Mouse (Mus musculus) MN1 (cell line): ENCODE data around the gene Gp1ba.

Experiments used
- DNase-seq: peaks from one replicate; pipeline ENCODE4 v3.0.0-alpha.2; 2016; ENCODE audit warnings: low spot score

Gp1ba gene

DNA sequence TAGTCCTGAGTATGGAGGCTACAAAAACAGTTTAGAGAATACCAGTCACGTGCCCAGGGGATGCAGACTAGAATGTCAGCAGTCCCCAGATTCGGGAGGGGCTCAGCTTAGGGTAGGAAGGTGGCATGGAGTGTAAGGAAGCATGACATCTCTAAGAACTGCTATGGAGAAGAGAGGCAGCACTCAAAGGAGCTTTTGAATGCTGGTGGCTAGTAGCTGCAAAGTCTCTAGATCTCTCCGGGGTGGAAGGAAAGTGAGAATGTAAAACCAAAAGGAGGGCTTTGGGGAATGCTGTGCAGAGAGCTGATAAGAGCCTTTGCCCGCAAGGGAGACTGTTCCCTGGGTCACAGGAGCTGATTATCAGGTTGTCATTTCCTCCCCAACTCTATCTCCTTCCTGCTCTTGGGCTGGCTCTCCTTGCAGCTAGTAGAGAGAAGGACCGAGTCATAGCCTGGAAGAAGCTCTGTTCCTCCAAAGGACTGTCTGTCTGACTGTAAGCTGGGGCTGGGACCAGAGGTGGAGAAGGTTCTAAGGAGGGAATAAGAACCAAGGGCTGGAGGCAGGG lies at the start of gene Gp1ba:
Gene Gp1ba (plus strand): TSS at position 409 of the 565 bp plus-strand sequence.
- DNase-seq = no peak

DNA sequence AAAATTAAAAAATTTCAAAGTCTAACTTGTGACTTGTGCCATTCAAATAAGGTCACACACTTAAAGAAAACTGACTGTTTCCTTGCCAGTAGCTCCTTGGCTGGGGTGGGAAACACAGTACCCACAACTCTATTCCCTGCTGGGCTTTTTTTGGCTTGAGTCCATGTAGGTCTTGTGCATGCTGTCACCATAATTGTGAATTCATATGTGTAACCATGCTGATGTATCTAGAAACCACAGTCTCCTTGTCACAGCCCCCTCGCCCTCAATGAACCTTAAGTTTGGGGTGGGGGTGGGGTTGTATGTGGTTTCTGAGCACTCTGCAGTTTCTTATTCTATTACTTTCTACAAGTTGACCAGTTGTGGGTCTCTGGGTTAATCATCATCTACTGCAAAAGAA lies 47.2 kb upstream of the Gp1ba start:
- no peak for DNase-seq

DNA sequence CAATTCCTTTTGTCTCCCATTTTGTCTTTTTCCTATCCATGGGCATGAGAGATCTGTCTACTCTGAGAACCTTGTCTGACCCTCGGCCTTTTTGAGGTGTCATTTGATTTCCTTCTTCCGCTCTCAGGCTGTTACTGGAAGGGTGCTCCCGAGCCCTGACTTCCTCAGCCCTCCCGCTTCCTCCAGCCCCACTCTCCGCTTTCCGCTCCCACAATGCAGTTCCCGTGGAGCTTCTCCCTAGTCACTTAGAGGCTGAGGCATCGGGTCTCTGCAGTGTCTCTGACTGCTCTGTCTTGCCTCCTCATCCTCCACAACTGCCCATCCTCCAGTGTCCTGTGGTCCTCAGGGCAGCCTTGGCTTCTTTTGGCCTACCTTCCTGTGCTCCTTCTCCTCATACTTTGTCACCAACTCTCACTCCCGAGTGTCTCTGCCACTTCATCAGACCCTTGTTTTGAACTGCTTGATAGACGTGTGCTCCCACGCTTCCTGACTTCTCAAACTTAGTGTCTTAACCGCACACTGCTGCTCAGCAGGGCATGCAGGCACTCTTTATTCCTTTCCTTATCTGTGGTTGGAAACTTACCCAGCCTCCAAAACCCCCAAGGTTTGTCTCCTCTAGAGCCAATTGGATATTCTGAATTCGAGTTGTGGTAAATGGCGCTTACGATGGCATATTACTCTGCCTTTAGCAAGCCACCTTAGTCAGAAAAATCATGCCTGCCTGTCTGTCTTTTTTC lies 44.5 kb upstream of the Gp1ba start:
- DNase-seq = no peak

DNA sequence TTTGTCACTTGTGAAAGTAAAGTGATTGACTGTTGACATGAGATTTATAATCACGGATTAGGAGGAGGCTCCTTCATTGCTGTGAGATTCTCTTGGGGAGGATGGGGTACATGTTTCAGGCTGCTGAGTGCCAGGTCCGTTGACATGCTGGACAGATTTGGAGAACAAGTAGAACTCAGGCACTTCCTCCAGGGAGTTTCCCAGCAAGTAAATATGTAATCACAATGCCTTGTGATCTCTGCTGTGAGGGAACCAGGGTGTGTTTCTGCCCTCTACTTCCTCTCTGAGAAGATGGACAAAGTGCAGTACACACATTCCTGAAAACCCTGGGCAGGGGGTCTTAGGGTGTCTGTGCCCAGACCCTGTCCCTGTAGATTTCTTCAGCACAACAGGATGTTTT lies 43.3 kb upstream of the Gp1ba start:
- DNase-seq = no peak

DNA sequence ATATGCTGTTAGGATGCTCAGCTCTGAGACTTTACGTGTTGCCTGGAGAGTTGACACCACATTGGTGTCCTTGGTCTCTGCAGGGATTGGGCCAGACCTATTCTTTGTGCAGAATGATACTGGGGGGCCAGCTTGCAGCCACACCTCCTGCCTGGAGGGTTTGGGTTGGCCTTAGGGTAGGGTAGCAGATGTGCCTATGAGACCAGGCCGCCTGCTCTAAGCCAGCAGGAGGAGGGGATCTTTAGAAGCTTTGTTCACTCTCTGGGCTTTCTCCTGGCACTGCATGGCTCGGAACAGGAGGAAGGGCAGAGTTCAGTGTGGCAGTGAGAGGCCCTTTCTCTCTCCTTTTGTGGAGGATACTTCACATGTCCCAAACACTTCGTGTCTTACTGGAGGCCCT lies 42.8 kb upstream of the Gp1ba start:
- DNase-seq = no peak

DNA sequence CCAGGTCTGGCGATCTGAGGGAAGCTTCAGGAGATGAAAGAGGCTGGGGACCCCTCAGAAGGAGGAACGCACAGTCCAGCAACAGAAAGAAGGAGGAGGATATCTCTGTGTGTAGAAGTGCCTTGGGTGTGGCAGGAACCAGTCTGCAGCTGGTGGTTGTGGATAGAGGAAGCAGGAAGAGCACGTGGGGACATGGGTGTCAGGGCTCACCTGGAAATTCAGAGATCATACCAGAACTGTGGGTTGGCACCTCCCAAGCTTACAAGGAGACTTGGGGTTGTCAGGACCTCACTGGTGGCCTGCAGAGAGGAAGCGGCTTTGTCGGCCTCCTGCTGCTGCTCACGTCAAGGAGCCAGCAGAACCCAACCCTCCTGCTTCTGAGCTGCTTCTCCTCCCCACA lies 41.6 kb upstream of the Gp1ba start:
- no peak for DNase-seq

DNA sequence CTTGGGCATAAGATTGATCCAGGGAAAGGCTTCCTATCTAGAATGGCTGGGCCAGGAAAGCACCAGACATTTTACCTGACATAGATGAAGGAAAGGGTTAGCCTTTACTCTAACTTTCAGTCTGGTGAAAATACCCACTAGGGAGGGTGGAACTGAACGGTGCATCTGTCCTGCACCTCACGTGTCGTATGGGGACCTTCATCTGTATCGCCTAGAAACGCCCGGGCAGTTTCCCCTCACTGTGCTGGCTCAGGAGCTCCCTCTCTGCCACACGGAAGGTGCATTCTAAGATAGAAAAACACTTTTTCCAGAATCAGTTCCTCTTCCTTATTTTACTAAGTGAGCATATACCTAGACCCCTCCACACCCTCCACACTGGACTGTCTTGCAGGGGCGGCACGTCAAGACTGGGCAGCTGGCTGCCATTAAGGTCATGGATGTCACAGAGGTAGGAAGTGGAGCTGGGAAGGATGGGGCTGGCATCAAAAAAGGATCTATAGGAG lies 40.4 kb upstream of the Gp1ba start:
- DNase-seq = no peak

DNA sequence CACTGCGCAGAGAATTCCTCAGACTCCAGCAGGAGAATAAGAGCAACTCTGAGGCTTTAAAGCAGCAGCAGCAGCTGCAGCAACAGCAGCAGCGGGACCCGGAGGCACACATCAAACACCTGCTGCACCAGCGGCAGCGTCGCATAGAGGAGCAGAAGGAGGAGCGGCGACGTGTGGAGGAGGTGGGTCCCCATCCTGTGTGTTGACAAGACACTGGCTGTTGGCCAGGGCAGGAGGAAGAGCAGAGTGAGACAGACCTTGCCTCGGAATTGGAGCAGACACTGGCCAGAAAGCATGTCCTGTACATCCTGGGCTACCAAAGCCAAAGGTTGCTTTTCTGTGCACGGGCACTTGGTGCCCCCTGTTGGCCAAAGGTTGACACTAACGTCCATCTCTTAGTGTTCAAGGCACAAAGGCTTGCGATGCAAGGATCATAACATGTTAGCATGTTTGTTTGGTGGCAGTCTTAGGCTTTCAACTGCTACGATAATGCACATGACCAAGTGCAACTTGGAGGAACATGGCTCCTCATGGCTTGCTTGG lies 33.8 kb upstream of the Gp1ba start:
- DNase-seq = peak; percentile 84

DNA sequence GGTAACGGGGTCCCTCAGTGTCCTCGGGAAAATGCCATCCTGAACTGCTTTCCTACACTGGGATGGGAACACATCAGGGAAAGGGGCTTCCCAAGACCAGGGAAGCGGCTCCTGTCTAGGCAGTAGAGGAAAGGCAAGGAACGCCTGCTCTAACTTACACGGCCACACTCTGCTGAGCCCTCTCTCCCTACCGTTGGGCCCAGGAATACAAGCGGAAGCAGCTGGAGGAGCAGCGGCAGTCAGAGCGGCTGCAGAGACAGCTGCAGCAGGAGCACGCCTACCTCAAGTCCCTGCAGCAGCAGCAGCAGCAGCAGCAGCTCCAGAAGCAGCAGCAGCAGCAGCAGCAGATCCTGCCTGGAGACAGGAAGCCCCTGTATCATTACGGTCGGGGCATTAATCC lies 32.2 kb upstream of the Gp1ba start:
- DNase-seq = no peak

DNA sequence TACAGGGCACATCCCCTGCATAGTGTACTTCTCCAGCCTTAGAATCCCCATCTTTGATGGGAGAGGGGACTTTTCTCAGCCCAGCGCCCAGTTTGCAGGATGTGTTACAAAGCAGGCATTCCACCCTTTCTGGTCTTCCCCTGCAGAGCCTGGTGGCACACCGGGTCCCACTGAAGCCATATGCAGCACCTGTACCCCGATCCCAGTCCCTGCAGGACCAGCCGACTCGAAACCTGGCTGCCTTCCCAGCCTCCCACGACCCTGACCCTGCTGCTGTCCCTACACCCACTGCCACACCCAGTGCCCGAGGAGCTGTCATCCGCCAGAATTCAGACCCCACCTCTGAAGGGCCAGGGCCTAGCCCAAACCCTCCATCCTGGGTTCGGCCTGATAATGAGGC lies 31.3 kb upstream of the Gp1ba start:
- no peak for DNase-seq

DNA sequence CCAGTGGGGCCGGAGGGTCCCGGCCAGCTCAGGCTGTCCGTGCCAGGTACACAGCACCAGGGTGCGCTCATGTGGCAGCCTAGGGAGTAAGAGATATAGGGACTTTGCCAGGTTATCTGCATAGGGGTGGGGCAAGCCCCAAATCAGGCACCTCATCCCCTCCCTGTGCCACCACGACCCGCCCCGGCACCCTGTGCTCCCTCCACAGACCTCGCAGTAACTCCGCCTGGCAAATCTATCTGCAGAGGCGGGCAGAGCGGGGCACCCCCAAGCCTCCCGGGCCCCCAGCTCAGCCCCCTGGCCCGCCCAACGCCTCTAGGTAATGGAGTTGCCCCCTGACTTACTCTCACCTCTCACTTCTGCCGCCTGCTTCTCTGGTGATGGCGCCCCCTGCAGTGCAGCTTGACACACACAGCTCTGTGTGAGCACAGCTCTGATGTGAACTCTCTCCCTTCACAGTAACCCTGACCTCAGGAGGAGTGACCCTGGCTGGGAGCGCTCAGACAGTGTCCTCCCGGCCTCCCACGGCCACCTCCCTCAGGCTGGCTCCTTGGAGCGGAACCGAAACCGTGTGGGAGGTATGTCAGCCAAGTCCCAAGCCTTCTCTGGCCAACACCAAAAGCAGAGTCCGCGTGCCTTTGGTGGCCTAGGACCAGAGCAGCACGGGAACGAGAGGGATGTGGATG lies 30.4 kb upstream of the Gp1ba start:
- no peak for DNase-seq

DNA sequence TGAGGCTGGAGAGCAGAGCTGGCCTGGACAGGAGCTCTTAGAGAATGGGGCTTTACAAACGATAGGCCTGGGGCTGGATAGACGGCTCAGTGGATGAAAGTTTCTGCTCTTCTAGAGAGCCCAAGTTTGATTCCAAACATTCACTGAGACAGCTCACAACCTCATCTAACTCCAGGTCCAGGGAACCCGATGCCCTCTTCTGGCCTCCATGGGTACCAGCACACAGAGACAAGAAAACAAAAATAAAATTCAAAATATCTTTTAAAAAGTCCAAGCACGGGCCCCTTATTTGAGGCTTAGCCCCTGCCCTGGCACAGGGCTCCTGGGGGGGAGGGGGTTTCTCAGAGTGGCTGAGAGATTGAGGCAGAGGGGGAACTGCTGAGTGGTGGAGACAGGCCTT lies 28.2 kb upstream of the Gp1ba start:
- no peak for DNase-seq

DNA sequence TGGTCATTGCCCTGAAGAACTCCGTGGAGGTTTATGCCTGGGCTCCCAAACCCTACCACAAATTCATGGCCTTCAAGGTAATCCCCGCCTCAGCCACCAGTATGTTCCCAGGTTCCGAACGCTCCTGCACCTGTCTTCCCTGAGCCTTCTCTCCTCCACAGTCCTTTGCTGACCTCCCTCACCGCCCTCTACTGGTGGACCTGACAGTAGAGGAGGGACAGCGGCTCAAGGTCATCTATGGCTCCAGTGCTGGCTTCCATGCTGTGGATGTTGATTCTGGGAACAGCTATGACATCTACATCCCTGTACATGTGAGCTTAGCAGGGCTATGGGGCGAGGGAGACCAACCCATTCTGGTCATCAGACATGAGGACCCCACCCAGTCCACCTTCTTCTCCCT lies 26.4 kb upstream of the Gp1ba start:
- DNase-seq = no peak

DNA sequence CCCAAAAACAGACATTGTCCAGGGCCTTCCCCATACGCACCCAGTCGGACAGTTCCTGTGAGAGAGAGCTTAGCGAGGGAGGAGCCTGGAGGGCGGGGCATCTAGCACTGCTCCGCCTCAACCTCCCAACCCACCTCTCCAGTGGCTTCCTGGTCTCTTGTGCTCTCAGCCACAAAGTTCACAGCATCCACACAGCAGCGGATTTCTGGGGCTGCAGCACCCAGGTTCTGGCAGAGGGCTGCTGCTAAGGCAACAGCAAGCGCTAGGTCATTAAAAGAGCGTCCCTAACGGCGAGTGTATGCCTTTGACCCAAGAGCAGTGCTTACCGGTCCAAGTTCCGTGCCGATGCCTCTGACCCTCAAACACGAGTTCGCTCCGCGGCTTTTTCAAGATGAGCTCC lies 23.8 kb upstream of the Gp1ba start:
- DNase-seq = no peak

DNA sequence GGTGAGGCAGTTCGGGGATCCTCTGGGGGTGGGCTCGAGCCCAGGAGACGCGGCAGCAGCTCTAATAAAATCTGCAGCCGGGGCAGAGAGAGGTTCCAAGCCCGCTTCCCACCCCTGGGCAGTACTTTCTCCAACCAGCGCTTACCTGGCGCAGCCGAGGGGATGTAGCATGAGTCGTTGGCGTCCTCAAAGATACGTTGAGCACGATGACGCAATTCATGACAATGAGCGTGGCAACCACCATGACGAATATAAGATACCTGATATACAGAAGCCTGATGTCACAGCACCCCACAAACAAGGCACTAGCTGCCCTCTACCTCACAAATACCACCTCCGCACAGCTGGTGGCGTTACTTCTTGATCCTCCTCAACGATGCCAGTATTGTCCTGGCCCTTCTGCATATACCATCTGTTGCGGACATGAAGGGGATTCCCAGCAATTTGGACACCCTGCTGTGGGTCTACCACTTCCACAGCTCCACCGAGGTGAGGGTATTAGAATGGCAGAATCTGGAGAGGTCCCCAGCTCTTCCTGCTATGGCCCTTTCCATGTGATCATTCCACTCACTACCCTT lies 23.3 kb upstream of the Gp1ba start, which contains the start of gene 4930544D05Rik:
Gene 4930544D05Rik (plus strand): TSS at position 333 of the 578 bp plus-strand sequence.
- DNase-seq = no peak

DNA sequence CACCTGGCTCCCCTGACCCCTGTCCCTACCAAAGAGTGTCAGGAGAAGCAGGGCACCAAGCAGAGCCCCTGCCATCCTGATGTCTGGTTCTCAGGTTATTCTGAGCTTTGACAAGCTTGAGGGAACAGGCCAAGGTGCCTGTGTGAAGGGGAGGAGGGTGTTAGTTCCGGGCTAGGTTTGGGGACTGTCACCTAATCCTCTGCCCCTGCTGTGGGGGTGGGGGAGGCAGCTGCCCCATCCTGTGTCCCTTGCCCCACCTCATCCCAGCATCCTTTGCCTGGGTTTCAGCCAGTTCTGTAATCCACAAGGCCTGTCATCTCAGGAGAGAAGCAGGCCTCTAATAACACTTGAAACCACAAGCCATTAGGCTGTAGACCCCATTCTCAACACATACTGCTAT lies 19.8 kb upstream of the Gp1ba start, which contains the start of gene Chrne:
Gene Chrne (minus strand): TSS at position 116 of the 400 bp plus-strand sequence.
- no peak for DNase-seq

DNA sequence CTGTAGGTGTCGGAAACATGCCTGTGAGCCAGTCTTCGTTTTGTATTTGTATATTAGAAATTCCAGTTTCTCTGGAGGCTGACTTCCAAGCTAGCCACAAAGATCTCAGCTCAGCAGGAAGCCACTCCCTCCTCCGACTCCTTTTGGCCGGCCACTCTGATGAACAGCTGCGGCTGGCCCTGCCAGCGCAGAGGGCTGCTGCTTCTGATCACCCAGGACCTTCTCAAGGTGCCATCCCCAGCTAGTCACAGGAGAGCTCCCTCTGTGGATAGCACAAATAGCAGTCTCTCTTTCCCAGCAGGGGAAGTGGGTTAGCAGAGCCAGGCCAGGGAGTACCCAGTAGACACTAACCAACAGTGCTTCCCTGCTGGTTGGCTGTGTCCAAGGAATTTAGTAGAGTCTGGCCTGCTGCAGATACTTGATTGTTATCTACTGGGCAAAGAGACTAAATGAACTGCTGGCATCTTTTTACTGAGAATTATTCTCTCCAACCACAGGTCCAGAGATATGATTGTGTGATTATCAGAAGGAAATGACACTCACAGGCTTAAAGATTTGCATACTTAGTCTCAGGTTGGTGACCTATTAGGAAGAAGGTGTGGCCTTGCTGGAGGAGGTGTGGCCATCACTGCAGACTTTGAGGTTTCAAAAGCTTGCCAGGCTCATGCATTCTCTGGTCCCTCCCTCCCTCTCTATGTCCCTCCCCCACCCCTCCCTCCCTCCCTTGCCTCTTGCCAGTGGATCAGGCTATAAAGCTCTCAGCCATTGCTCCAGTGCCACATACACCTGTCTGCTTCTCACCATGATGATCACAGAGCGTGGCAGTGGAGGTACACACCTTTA lies 16.7 kb upstream of the Gp1ba start:
- peak; percentile 61 for DNase-seq

DNA sequence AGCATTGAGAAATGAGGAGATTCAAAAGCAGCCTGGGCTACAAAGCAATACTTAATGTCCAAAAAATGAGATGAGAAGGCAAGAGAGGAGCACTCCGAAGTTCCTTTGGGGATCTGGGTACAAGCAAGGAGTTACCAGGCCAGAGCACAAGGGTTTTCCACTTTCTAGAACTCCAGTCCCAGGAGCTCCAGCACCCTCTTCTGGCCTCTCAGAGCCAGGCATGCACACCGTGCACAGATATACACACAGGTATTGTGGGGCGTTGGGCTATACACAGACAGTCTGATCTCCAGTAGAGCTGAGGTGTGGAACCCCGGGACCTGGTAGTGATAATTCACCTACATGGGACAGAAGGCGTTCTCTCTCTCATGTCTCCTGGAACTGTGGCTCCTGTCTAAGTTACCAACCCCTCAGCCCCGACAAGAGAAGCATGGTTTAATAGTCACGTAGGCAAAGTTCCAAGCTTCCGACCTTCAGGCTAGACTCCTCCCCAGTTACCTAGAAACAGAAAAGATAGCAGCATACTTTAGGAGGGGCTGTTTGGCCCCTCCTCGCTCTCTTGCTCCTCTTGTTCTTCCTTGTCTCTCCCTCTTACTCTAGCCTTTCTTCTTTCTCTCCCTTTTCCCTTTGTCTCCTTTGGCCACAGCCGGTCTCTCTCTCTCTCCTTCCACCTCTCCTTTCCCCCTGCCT lies 15.7 kb upstream of the Gp1ba start:
- DNase-seq = no peak

DNA sequence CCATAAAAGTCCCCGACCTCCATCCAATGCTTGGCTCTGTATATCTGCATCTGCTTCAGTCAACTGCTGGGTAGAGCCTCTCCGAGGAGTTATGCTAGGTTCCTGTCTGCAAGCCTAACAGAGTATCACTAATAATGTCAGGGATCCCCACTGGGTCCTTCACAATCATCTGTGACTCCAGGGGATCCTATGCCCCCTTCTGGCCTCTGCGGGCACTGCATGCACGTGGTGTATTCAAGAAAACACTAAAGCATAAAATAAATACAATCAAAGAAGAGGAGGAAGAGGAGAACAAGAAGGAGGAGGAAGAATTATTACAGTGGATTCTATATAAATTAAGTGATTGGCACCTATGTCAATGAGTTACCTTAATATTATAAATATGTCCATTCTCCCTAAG lies 13.4 kb upstream of the Gp1ba start:
- DNase-seq = no peak

DNA sequence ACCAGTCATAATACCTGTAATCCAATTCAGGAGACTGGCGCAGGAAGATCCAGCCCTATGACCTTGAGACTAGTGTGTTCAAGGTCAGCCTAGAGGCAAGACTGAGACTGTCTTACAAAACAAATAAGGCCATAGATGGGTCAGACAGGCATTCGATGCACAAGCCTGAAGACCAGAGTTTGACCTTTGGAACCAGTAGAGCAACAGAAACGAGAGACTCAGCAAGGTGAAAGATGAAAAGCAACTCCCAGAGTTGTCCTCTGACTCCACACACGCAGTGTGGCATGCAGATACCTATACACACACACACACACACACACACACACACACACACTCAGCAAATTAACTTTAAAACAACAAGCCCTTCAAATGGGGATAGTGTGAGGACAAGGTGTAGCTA lies 12.0 kb upstream of the Gp1ba start:
- no peak for DNase-seq

DNA sequence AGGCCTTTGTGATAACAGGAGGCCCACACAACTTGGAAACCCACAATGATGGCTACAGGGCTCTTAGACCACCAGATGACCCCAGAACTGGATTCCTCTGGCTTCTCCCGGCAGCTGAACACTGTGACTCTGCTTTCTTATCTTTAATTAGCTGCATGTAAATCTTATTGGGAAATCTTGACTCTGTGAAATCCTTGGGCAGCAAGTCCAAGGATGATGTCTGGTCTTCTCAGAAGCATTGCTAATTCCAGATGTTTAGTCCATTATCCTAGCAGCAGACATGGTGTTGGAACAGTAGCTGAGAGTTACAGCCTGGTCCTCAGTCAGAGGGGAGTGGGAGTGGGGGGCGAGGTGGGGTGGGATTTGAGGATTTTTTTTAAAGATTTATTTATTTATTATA lies 10.5 kb upstream of the Gp1ba start:
- DNase-seq = peak; percentile 52
